Mouse (Mus musculus) limb, embryonic 14.5 days (tissue): ENCODE results near the gene Rsph10b. TPM values are rescaled to one million over a fixed set of nuclear protein-coding genes. Genes with fewer than 3 reads are reported as not detected.

Experiments used
- ATAC-seq: fragments of 200-750 bp; cut with Nextera tagmentation; 2 replicates; pipeline ENCODE4 v1.8.0; 2017; ENCODE audit warnings: low read depth, moderate number of reproducible peaks, moderate TSS enrichment; ENCODE audit not compliant: low FRiP score
- DNase-seq: peaks from one replicate; pipeline ENCODE4 v3.0.0-alpha.2; 2015; ENCODE audit warnings: low spot score
- H3K27ac ChIP-seq: fragments of 300-500 bp; sonication (generic); replicated peaks from 2 replicates; pipeline ENCODE4 v1.5.1; 2014; ENCODE audit warnings: low read depth, mild to moderate bottlenecking, low read length, moderate library complexity, mixed read lengths
- H3K27me3 ChIP-seq: fragments of 300-500 bp; sonication (generic); 2 replicates; pipeline ENCODE4 v1.6.1; 2014; ENCODE audit warnings: low read length, mixed read lengths; ENCODE audit not compliant: control insufficient read depth, insufficient read depth
- H3K36me3 ChIP-seq: fragments of 300-500 bp; sonication (generic); 2 replicates; pipeline ENCODE4 v1.6.1; 2014; ENCODE audit warnings: mild to moderate bottlenecking, low read length, moderate library complexity, mixed read lengths; ENCODE audit not compliant: control insufficient read depth, insufficient read depth
- H3K4me1 ChIP-seq: fragments of 300-500 bp; sonication (generic); 2 replicates; pipeline ENCODE4 v1.6.1; 2014; ENCODE audit warnings: antibody characterized with exemption, low read length, mixed read lengths; ENCODE audit not compliant: control insufficient read depth, insufficient read depth
- H3K4me2 ChIP-seq: fragments of 300-500 bp; sonication (generic); replicated peaks from 2 replicates; pipeline ENCODE4 v1.6.1; 2014; ENCODE audit warnings: low read depth, mild to moderate bottlenecking, low read length, moderate library complexity; ENCODE audit not compliant: severe bottlenecking
- H3K4me3 ChIP-seq: fragments of 300-500 bp; sonication (generic); replicated peaks from 2 replicates; pipeline ENCODE4 v1.5.1; 2014; ENCODE audit warnings: low read length
- H3K9ac ChIP-seq: fragments of 300-500 bp; sonication (generic); 2 replicates; pipeline ENCODE4 v1.6.1; 2014; ENCODE audit warnings: mild to moderate bottlenecking, low read depth, low read length, moderate library complexity; ENCODE audit not compliant: severe bottlenecking
- H3K9me3 ChIP-seq: fragments of 300-500 bp; sonication (generic); 2 replicates; pipeline ENCODE4 v1.6.1; 2016; ENCODE audit warnings: low read length; ENCODE audit not compliant: control insufficient read depth
- POLR2A ChIP-seq: fragments of 200-500 bp; IDR thresholded peaks from 2 replicates; pipeline ENCODE4 v1.8.0; 2012; ENCODE audit warnings: inconsistent platforms, mild to moderate bottlenecking, moderate library complexity, borderline replicate concordance; ENCODE audit not compliant: insufficient read depth, insufficient read length; ENCODE audit errors: extremely low read depth
- WGBS: fragments of 180-500 bp; shearing (Covaris S2); extraction: QIAGEN DNeasy Blood & Tissue Kit; methylation state at CpG from one replicate; pipeline ENCODE4 v1.1.7; 2014; 5-methylcytosine and 5-hydroxymethylcytosine counted together
- polyA plus RNA-seq, 2 experiments: library from polyadenylated mRNA; depleted of rRNA in 1 of 2; stranded (reverse) in 1 of 2; unstranded in 1 of 2; fragments of >200 nt; fragmentation: Nextera tagmentation in 1 of 2; extraction: Ambion mirVana in 1 of 2; gene quantifications; 2 replicates each; pipeline versions ENCODE4 v1.2.1 to v1.2.3; 2012 to 2014

The Rsph10b gene
- polyA plus RNA-seq, 2 experiments: 2.8 to 4.4 TPM

GRCm38 (mm10) chr5:144026620-144027263, 93.9 kb downstream of the Rsph10b start, which contains the start of gene Ocm:
Ocm (minus strand) TSS chr5:144026670.
- H3K9me3 ChIP-seq: no peaks in the 10 kb centered on the region
- no peaks in the 10 kb centered on the region for H3K27me3 ChIP-seq
- no peaks in the 10 kb centered on the region for H3K4me1 ChIP-seq
- no peak within 1 kb of the TSS for H3K27ac ChIP-seq
- no peak for TF ChIP-seq POLR2A
- no peak for ATAC-seq
- H3K36me3 ChIP-seq: no peaks in the 10 kb centered on the region
- H3K9ac ChIP-seq: no peak within 1 kb of the TSS
- no peak within 1 kb of the TSS for H3K4me3 ChIP-seq
- DNase-seq: no peak
- WGBS: 53% methylated on average over 11 of the region's 11 CpGs
- H3K4me2 ChIP-seq: no peak within 1 kb of the TSS

DNA sequence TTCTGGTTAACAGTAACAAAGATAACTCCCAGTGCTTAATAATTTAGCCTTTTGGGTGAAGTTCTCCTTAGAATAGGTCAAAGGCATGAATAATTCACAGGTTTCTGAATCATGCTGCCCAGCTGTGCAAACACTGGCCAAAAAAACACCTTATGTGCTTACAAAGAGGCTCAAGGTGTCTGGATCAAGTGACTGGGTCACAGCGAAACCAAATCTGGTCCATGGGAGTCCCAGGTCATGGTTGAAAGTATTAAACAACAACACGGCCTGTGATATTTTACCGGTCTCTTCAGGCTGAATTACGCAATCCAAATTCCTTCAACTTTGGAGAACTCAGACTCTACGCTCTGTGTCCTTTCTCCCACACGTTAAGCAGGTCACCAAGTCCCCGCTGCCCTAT, 99.7 kb downstream of the Rsph10b start:
- Histone ChIP-seq H3K4me3 (no peak overlapping the region), H3K36me3 (no peaks in the 10 kb centered on the region), H3K27me3 (no peaks in the 10 kb centered on the region), H3K9me3 (no peaks in the 10 kb centered on the region), H3K4me1 (no peaks in the 10 kb centered on the region), H3K9ac (no peak overlapping the region), H3K4me2 (no peak overlapping the region), H3K27ac (no peak overlapping the region)
- DNase-seq (no peak), ATAC-seq (no peak)
- no peak for TF ChIP-seq POLR2A
- 87% methylated on average over 7 of the region's 7 CpGs for WGBS

DNA sequence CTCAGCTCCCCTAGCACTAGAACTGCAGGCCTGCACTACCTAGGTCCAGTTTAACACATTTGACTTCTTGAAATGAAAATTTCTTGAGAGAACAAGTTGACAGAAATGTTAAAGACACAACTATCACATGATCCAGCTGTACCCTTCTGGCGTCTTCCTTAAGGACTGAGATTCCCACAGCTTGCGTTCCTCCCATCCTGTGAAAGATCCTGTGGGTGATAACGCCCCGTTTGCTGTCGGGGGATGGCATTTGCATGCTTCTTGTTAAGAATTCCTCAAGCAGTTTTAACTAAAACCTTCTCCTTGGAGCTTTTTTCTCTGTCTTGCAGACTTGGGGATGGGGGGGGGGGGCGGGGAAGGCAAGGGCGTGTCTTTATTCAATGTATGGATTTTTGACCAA, 101.7 kb downstream of the Rsph10b start:
- Histone ChIP-seq H3K4me3 (no peak overlapping the region), H3K4me2 (no peak overlapping the region), H3K36me3 (no peaks in the 10 kb centered on the region), H3K9me3 (no peaks in the 10 kb centered on the region), H3K4me1 (no peaks in the 10 kb centered on the region), H3K9ac (no peak overlapping the region), H3K27ac (no peak overlapping the region), H3K27me3 (no peaks in the 10 kb centered on the region)
- DNase-seq (no peak), ATAC-seq (no peak)
- TF ChIP-seq POLR2A: no peak
- WGBS: 76% methylated on average over 7 of the region's 7 CpGs

Other genes with a start within 250 kb of the Rsph10b start
- 16.3 and 18.4 TPM in 2 replicates for gene Usp42, start 200.8 kb upstream of the Rsph10b start, polyA plus RNA-seq (2012; rRNA removed)
- gene Usp42, start 200.8 kb upstream of the Rsph10b start, polyA plus RNA-seq (2014; fragmentation: Nextera tagmentation; extraction: Ambion mirVana): 21.9 and 24.6 TPM in 2 replicates
- 24.7 and 25.8 TPM in 2 replicates for gene Eif2ak1, start 115.2 kb upstream of the Rsph10b start, polyA plus RNA-seq (2012; rRNA removed)
- 40.6 and 44.8 TPM in 2 replicates for gene Eif2ak1, start 115.2 kb upstream of the Rsph10b start, polyA plus RNA-seq (2014; fragmentation: Nextera tagmentation; extraction: Ambion mirVana)
- gene Ankrd61, start 35.4 kb upstream of the Rsph10b start, polyA plus RNA-seq (2012; rRNA removed): 0.36 and 0.54 TPM in 2 replicates
- gene Ankrd61, start 35.4 kb upstream of the Rsph10b start, polyA plus RNA-seq (2014; fragmentation: Nextera tagmentation; extraction: Ambion mirVana): 0.21 and 0.33 TPM in 2 replicates
- 93.0 and 94.1 TPM in 2 replicates for gene Aimp2, start 23.2 kb upstream of the Rsph10b start, polyA plus RNA-seq (2012; rRNA removed)
- gene Aimp2, start 23.2 kb upstream of the Rsph10b start, polyA plus RNA-seq (2014; fragmentation: Nextera tagmentation; extraction: Ambion mirVana): 108 and 109 TPM in 2 replicates
- gene Pms2, start 23.1 kb upstream of the Rsph10b start, polyA plus RNA-seq (2012; rRNA removed): 15.3 and 17.5 TPM in 2 replicates
- 25.9 and 27.0 TPM in 2 replicates for gene Pms2, start 23.1 kb upstream of the Rsph10b start, polyA plus RNA-seq (2014; fragmentation: Nextera tagmentation; extraction: Ambion mirVana)
- 1.6 TPM in 2 replicates for gene Gm42421, start 4.9 kb upstream of the Rsph10b start, polyA plus RNA-seq (2012; rRNA removed)
- 0.76 and 1.6 TPM in 2 replicates for gene Gm42421, start 4.9 kb upstream of the Rsph10b start, polyA plus RNA-seq (2014; fragmentation: Nextera tagmentation; extraction: Ambion mirVana)
- gene Ccz1, start 81.8 kb downstream of the Rsph10b start, polyA plus RNA-seq (2012; rRNA removed): 39.9 and 48.2 TPM in 2 replicates
- 72.7 and 77.1 TPM in 2 replicates for gene Ccz1, start 81.8 kb downstream of the Rsph10b start, polyA plus RNA-seq (2014; fragmentation: Nextera tagmentation; extraction: Ambion mirVana)
- not detected in 2 replicates for gene Ocm, start 93.6 kb downstream of the Rsph10b start, polyA plus RNA-seq (2012; rRNA removed)
- not detected in 2 replicates for gene Ocm, start 93.6 kb downstream of the Rsph10b start, polyA plus RNA-seq (2014; fragmentation: Nextera tagmentation; extraction: Ambion mirVana)
- 8.2 and 10.1 TPM in 2 replicates for gene Lmtk2, start 167.4 kb downstream of the Rsph10b start, polyA plus RNA-seq (2012; rRNA removed)
- 3.6 and 4.3 TPM in 2 replicates for gene Lmtk2, start 167.4 kb downstream of the Rsph10b start, polyA plus RNA-seq (2014; fragmentation: Nextera tagmentation; extraction: Ambion mirVana)